Mouse (Mus musculus) retina, adult 2 months (tissue): ENCODE data around the gene Emilin2.
"Not testable (repeated sequence)": the region's sequence is repeated elsewhere in the genome, so short reads cannot be mapped to it uniquely, and the experiment has no call there.

Experiments
- DNase-seq: peaks from one replicate; pipeline ENCODE4 v3.0.0-alpha.2; 2012; ENCODE audit warnings: low read depth, low spot score

Emilin2 gene

GRCm38 (mm10) chr17:71311340-71312171 is at the start of gene Emilin2:
Gene Emilin2, minus strand, starts transcription at chr17:71311978.
- no peak for DNase-seq

GRCm38 (mm10) chr17:71355526-71355925 is 43.7 kb upstream of the Emilin2 start:
- no peak for DNase-seq

DNA sequence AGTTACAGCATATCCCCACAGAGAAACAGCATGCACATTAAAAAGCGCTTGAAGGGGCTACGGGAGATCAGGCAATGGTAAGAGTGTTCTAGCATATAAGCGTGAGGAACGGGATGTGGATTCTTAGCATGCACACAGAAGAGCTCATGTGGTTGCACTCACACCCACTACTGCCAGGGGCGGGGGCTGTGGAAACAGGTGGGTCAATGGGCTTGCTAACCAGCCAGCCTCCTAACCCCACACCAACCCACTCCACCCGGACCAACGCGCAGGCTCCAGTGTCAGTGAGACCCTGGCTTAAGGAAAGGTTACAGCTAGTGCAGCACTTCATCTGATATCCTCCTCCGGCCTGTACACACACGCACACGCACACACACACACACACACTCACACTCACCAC is 42.4 kb upstream of the Emilin2 start:
- no peak for DNase-seq

GRCm38 (mm10) chr17:71348188-71348587 is 36.4 kb upstream of the Emilin2 start:
- DNase-seq: no peak

GRCm38 (mm10) chr17:71342006-71342405 is 30.2 kb upstream of the Emilin2 start:
- DNase-seq: no peak

DNA sequence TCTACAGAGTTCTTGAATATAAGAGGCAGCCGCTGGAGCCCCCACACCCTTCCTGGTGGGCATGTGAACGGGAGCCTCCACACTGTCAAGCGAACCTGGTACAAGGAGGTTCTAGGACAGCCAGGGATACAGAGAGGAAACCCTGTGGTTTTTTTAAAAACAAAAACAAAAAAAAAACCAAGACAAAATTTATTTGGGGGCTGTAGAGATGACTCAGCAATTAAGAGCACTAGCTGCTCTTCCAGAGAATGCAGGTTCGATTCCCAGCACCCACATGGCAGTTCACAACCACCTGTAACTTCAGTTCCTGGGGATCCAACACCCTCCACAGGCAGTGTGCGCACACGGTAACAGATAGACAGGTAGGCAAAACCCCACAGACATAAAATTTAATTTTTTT is 26.8 kb upstream of the Emilin2 start:
- no peak for DNase-seq

GRCm38 (mm10) chr17:71337546-71337945 is 25.8 kb upstream of the Emilin2 start:
- DNase-seq: no peak

GRCm38 (mm10) chr17:71336421-71336820 is 24.6 kb upstream of the Emilin2 start:
- no peak for DNase-seq

GRCm38 (mm10) chr17:71332298-71332697 is 20.5 kb upstream of the Emilin2 start:
- DNase-seq: no peak

DNA sequence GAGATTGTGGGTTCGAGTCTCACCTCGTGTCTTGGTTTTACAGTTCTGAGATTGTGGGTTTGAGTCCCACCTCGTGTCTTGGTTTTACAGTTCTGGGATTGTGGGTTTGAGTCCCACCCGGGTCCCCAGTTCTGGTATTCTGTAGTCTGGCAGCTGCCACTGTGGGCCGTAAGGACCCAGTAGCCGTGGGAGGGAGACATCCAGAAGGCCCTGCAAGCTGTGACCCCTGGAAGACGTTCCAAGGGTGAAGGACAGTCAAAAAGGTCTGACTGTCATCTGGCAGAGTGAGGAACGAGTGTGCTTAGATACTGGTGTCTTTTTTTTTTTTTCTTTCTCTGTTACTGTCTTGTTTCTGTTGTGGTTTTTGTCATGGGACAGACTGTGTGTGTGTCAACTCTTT is 9.0 kb upstream of the Emilin2 start:
- DNase-seq: not testable (repeated sequence)

DNA sequence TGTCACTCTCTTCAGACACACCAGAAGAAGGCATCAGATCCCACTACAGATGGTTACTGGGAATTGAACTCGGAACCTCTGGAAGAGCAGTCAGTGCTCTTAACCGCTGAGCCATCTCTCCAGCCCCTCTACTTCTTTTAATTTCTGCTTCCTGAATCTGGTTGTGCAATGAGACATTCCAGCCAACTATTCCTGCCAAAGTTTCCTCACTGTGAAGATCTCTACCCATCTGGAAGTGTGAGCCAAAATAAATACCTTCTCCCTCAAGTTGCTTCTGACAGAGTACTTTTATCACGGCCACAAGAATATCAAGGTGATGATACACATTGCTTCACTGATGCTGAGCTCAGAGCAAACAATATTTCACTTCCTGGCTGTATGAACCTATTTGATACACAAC is 7.6 kb upstream of the Emilin2 start:
- DNase-seq: no peak

DNA sequence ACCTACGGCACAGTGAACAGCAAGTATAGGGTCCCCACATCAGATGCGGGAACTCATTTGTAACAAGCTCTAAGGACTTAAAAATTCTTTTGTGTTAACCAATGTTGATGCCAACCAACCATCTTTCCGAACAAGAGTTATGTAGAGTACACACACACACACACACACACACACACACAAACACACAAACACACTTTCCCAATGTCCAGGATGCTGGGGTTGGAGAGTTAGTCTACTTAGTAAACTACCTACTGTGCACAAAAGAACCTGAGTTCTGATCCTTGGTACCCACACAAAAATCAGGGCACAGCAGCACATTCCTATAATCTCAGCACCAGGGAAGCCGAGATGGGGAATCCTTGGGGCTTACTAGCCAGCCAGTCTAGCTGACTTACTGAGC is 5.8 kb upstream of the Emilin2 start:
- no peak for DNase-seq

DNA sequence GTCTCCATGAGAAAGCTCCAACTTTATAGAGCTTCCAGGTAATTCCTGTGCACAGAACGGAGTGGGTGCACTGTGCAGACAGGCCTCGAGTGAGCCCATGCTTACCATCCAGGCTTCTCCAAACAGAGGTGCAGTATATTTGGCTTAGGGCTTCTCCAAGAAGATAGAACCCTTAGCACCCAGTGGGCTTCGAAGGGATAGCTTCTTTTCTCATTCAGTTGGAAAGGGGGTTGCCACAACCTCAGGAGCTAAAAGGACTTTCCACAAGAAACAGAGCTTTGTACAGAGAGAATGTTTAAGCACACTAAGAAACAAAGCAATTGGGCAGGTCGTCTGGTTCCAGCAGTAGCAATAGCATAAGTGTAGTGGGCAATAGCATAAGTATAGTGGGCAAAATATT is 2.5 kb upstream of the Emilin2 start:
- DNase-seq: no peak

GRCm38 (mm10) chr17:71310486-71311339 is 1.1 kb downstream of the Emilin2 start:
- no peak for DNase-seq

DNA sequence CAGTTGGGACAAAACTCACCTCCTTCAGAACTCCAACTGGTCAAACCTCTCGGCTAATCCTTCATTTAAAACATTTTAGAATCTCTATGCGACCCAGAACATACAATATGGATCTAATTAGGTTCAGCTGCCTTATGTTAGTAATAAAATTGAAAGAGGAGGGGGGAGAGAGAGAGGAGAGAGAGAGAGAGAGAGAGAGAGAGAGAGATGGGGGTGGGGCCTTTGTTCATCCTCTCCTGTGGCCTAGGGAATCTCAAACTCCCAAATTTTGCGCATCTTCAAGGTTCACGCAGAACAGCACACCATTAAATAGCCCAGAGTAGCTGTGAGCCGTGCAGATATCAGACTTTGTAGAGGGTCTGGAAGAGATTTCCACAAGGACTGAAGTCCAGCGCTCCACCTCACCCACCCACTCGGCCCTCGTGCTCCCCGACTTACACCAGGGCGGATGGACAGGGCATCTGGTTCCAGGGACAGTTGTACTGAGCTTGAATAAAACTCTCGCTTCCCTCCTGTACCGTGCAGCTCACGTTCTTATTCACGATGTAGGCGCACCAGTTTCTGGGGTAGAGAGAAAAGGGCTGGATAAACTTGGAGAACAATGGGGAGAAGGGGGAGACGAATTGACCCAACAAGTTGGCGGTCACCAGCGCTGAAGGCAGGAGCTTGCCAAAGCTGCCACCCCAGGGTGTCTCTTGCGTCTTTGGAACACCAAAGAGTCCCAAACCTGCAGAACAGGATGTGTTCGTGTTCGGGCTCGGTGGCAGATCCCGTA is 1.9 kb downstream of the Emilin2 start:
- DNase-seq: no peak

GRCm38 (mm10) chr17:71309141-71309540 is 2.6 kb downstream of the Emilin2 start:
- no peak for DNase-seq

DNA sequence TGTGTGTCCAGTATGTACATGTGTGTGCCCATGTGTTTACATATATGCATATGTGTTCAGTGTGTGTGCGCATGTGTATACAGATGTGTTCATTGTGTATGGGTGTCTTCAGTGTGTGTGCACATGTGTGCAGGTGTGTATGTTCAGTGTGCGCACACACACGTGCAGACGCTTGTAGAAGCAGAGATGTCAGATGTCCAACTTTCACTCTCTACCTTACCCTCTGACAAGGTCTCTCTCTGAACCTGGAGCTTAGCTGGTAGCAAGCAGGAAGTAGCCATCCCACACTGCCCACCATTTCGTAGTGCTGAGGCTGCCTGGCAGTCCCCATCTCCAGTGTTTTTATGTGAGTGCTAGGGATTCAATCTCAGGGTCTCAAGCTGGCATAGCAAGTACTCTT is 3.5 kb downstream of the Emilin2 start:
- DNase-seq: no peak

DNA sequence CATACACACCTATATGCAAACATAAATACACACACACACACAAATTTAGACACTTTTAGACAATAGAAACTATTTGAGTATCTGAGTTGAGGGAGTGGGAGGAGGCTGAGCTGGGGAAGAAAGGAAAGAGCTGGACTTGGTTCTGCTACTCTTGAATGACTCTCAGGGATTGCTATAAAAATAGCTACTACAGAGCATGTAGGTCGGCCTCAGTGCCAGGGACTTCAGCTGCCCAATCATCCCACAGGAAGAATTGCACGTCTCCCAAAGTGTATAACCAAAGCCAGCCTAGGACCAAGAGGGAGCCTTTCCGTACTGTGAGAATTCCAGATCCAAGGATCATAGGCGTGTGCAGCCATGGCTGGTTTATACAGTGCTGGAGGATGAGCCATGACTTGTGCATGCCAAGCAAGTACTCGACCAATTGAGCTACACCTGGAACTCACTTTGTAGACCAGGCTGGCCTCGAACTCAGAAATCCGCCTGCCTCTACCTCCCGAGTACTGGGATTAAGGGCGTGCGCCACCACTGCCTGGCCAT is 4.5 kb downstream of the Emilin2 start:
- DNase-seq: no peak

DNA sequence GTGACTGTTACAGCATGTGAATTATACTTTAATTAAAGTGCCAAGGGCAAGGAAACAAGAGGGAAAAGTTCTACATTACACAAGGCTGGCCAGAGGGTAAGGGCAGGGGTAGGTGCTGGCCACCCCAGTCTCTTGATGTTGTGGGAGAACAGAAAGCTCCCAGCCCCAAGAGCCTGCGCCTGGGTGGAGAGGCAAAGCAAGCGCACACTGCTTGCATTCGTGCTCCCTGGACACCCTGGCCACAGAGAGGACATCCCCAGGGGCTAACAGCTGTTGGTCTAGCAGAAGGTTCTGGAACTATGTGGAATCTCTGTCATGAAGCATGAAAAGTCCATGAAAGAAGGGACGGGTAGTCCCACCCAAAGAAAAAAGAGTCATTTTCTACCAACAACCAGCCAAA is 5.1 kb downstream of the Emilin2 start:
- DNase-seq: no peak

GRCm38 (mm10) chr17:71306091-71306490 is 5.7 kb downstream of the Emilin2 start:
- no peak for DNase-seq

GRCm38 (mm10) chr17:71303444-71303843 is 8.3 kb downstream of the Emilin2 start:
- DNase-seq: no peak

DNA sequence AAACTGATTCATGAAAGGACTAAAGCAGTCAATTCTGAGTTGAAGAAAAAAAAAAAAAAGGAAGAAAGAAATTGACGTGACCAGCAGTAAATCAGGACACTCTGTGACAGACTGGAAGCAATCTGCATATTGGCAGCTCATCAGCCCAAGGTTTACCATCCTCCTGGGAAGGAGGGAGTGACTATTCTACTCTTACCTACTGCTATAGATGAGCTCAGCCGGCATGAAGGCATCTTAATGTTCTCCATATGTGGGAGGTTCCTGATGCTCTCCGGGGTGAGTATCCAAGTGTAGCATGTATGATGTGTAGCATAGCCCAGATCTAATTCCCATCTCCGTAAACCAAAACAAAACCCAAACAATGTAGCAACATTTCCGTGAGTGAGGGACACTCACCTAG is 10.4 kb downstream of the Emilin2 start:
- DNase-seq: no peak
